Mouse (Mus musculus) lung, postnatal 10 days (tissue): ENCODE data around the gene Nup210l.

Experiments
- DNase-seq: peaks from one replicate; pipeline ENCODE4 v3.0.0; 2021

Nup210l gene

DNA sequence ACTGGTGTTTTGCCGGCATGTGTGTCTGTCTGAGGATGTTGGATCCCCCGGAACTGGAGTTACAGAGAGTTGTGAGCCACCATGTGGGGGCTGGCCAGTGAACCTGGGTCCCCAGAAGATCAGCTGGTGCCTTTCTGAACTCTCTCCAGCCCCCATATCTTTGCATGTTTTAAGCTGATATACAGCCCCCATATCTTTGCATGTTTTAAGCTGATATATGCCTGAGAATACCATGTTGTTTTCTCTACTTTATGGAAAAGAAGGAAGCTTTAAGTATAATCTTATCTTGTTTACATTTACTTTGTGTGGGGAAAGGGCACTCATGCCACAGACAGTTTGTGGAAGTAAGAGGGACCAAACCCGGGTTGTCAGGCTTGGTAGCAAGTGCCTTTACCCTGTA lies 75.6 kb downstream of the Nup210l start:
- no peak for DNase-seq

DNA sequence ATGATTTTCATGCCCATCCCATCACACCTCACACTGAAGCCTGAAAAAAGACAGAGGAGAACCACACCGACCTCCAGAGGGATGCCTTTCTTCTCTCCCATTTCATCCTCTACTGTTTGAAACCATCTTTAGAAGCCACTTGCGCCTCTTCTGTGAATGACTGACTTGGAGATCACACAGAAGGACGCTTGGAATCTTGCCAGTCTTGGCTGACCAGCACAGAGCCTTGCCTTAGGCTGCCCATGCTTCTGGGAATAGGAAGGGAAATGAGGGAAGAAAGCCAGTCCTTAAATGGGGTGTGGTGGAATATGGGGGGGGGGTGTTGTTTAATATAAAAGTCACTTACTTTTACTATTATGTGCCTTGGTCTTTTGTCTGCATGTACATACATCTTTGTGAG lies 79.6 kb downstream of the Nup210l start:
- peak; percentile 48 for DNase-seq

DNA sequence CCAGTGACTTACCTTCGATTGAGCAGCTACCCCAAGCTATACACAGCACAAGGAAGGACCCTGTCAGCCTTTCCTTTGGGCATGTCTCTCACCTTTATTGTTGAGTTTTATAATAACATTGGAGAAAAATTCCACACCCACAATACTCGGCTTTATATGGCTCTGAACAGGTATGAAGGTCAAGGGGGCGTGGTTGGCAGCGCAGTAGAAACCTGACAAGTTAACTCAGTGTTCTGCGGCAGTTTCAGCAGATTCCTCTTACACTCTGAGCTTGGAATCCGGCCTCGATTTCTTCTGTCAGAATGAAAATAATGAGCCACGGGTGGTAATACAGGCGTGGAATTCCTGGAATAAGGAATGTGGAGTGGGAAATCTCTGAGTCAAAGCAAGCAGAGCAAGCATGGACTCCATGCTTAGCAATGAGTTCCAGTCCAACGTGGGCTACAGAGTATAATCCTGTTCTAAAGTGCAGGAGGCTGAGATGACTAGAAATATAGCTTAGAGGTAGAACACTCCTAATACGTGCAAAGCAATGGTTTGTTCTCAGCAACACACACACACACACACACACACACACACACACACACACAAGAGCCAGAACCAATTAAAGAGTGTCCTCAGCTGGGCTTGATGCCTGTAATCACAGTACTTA lies 87.1 kb downstream of the Nup210l start:
- no peak for DNase-seq

DNA sequence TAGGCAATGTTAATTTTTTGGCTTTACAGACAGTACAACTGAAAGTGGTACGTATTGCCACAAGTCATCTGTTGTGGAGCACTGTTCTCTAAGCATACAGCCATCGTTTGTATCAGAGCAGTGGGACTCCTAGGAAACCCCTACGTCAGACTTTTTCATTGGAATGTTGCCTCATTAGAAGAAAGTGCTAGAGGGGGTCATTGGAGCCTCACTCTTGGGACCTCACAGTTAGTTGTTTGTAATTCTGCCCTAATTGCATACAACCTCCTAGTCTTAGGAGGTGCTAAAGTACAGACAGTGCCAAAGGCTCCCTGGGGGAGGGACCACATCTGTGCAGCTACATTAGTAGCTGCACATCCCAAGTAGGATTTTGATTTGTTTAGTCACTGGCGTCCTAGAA lies 90.8 kb downstream of the Nup210l start:
- no peak for DNase-seq

DNA sequence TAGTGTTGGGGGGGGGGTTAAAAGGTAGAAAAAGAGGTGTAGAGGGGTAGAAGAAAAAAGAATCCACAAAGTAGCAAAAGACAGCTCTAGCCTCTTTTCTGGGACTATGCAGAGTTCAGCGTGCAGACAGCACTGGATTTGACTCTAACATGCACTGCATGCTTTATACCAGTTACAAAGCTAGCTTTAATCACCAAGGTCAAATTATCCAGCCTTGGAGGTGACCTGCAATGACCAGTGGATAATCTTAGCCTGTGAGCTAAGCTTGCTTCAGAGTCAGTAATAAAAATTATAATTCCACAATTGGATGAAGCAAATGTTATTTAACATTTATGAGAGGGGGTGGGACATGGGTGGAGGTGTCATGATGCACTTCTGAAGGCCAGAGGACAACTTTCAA lies 91.7 kb downstream of the Nup210l start:
- DNase-seq: no peak

DNA sequence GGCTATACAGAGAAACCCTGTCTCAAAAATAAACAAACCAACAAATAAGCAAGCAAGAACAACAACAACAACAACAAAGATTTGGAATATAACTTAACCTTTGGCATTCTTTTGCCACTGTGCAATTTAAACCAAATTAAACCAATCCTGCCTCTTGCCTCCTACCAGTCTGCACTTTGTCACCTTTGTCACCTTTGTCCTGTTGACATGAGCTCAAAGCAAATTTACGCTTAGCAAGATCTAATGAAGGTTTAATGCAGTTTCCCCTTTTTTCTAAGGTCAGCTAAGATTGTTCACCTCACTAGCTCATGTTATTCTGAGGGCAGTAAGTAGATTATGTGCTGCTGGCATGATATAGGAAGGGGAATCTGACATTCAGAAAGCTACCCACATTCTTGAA lies 93.6 kb downstream of the Nup210l start:
- DNase-seq: no peak

DNA sequence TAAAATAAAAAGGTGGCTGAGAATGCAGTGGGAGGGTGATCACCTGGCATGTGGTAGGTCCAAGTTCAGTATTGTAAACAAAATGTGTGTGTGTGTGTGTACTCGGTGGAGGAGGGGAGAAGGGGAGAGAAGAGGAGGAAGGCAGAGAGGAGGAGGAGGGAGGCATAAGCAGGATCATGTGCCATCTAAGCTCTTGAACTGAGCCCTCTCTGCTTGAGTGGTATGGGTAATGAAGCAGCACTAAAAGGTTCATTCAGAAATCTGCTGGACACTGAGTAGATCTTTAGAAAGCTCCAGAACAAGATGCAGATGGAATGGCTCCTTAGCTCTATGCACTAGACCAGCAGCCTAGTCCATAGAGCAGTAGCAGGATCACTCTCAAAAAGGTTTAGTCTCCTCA lies 99.0 kb downstream of the Nup210l start:
- DNase-seq: no peak

DNA sequence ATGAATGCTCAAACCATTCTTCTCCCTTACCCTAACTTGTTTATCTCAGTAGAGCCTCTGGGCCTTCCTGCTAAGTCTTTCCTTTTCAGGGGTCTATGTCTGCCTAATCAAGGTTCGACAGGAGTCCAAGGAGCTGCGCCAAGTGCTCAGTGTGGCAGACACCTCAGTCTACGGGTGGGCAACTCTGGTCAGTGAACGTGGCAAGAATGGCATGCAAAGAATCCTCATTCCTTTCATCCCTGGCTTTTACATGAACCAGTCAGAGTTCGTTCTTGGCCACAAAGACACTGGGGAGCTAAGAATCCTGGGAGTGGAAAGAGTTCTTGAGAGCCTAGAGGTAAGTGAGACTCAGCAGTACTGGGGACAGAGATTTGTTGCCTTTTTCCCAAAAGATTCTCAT lies 99.7 kb downstream of the Nup210l start:
- DNase-seq: no peak

DNA sequence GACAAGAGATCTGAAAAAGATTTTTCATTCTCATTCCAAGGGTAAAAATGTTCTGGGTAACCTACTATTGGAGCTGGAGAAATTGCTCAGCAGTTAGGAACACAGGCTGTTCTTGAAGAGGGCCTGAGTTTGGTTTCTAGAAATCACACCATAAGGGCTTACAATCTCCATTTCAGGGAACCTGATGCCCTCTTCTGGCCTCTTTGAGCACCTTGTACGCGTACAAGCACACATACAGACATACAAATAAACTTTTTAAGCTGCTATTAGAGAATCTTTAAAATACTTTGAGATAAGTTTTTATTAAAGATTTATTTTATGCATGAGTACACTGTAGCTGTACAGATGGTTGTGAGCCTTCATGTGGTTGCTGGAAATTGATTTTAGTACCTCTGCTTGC lies 100.7 kb downstream of the Nup210l start:
- no peak for DNase-seq

DNA sequence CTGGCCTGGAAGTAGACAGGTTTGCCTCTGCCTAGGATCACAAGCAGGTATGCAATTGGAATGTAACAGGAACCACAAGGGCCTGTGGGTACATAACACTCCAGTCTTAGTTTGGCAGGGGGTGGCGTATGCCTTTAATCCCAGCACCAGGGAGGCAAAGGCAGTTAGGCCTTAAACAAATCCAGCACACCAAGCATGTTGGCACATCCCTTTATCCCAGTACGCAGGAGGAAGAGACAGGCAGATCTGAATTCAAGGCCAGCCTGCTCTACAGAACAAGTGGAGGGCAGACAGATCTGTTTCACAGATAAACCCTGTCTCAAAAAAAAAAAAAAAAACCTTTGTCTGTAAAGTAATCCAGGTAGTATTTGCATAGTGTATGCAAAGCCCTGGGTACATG lies 104.7 kb downstream of the Nup210l start:
- DNase-seq: no peak

DNA sequence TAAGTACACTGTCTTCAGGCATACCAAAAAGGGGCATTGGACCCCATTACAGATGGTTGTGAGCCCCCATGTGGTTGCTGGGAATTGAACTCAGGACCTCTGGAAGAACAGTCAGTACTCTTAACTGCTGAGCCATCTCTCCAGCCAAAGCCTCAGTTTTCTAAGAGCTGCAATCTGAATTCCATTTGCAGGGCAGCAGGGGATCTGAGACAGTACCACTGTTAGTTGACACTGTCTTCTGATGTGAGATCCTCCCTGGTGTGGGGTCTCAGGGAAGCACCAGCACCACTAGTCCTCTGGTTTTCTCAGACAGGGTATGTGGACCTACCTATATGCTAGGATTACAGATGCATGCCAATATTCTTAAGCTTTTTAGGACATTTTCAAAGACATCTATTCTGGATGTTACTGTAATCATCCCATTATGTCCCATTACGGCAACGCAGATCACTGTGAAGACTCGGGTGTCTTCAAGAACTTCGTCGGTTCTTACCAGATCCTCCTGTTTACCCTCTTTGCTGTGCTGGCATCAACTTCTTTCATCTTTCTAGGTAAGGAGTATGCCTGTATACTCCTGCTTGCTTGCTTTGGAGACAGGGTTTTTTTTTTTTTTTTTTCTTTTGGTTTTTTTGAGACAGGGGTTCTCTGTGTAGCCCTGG lies 106.1 kb downstream of the Nup210l start:
- no peak for DNase-seq

DNA sequence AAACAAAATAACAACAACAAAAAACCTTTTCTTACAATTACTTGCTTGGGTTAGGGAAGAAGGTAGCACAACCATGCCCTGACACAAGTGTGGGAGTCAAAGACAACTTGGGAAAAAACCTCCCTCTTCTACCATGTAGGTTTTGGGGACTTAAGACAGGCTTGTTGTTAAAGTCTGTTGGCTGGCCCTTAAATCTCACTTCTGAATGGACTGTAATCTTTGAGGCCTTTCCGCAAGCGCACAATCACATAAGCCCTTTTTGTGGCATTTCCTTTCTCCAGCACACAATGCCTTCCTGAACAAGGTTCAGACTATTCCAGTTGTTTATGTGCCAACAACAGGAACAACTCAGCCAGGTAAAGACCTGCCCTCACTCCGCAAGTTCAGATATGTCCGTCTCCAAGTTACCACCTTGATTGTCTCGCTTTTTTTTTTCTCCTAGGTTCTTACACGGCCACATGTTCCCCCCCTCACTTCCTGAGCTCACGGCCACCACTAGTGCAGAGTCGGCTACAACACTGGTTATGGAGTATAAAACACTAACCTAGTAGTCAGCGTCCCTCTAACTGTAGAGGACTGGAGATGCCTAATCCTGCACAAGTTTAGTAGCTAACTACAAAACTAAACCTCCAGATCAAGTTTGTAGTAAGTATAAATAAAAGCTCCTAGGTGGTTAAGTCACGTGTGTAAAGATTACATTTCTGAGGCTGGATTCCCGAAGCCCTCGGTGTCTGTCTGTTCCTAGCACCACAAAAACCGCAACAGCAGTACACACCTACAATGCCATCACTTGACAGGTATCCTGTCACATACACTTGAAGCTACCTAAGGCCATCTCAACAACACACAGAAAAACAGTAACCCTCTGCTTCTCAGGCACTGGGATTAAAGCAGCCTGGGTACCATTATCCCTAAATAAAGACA lies 107.8 kb downstream of the Nup210l start:
- no peak for DNase-seq

DNA sequence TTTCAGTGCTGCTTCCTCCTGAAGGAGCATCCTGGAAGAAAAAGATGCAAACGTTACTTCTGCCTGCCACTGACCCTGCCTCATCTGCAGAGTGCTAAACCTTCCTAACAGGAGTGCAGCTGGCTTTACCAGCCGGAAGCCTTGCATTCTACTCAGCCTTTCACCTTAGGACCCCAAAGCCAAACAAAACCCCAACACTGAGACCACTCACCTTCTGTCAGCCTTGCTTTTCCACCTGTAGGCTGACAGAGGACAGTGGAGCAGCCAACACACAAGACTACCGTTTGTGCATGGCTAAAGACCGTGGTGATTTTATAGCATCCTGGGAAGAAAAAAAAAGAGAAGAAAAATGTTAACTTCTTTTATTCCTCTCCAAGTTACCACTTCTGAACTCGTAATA lies 108.8 kb downstream of the Nup210l start:
- DNase-seq: no peak

DNA sequence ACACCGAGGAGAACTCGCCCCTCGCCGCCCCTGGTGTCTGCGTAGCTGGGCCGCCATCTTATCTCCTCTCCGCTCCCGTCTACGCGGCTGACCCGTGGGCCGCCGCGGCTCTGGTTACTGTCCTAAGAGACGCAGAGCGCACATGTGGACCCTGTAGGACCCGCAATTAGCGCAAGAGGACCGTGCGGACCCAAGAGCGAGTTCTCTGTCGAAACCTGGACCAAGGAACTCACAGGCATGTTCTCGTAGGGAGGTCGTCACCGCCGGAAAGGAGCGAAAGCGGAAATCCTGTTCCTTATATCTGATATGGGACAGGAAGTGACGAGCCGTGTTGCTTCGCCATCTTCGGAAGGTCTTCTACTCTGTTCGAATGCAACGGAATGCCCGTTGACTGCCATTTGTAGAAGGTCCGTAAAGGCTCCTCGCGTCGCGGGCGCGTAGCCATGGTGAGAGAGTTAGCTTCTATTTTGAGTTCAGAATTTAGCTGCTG lies 109.5 kb downstream of the Nup210l start, which contains the start of the genes Rps27 and Rab13:
Gene Rps27 (minus strand): TSS at position 275 of the 490 bp plus-strand sequence.
Gene Rab13 (plus strand): TSS at position 319 of the 490 bp plus-strand sequence.
- peak; percentile 94 for DNase-seq

DNA sequence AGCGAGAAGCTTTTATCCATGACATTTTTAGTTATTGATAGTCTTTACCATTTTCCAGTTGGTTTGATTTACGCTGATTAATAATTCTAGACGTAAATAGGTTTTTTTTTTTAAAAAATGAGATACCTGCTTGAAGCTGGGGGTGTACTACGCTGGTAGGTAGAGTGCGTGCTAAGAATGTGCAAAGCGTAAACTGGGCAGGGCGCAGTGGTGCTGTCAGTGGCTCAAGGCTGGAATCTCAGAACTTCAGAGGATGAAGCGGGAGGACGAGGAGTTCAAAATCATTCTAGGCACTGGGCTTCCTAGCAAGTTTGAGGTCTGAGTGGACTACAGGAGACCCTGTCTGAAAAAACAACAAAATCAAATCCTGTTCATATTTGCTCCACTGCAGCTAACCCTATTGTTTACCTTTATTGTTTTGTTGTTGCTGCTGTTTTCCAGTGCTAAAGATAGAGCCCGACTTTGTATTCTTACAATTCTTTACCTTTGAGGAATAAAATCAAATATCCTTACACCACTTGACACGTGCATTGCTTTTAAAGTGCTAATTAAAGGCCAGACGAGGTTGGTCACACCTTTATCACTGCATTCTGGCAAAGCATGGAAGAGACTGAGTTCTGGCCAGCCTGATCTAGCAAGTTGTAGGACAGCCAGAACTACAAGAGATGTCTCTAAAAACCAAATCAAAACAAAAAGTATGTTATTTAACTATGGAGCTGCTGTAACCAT lies 110.2 kb downstream of the Nup210l start:
- DNase-seq: no peak

DNA sequence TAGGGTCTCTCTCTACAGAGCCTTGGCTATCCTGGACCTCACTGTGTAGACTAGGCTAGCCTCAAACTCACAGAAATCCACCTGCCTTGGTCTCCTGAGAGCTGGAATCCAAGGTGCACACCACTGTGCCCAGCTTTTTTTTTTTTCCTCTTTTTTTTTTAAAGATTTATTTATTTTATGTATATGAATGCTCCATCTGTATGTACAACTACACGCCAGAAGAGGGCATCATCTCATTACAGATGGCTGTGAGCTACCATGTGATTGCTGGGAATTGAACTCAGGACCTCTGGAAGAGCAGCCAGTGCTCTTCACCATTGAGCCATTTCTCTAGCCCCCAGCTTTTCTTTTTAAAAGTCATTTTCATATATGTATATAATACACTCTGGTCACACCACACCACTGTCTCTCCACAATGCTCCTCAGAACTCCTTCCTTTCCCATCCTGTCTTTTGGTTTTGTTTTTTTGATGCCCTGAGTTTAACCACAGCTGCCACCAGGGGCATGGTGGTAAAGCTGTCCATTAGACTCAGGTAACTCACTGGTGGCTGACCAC lies 112.0 kb downstream of the Nup210l start:
- DNase-seq: no peak

DNA sequence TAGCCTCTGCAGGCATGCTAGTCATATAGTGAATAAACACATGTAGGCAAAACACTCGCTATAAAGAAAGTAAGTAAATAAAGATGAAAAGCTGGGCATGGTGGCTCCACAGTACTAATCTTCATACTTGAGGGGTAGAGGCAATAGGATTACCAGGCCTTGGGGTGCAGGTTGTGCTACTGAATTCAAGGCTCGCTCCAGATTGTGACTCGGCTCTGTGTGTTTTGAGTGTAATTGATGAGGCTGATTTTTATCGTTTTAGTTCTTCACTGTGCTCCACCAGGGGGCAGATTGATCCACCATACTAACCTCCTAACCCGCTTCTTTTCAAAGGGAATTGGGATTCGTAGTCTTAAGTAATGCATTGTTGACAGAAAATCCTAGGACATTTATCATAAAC lies 116.2 kb downstream of the Nup210l start:
- peak; percentile 69 for DNase-seq

DNA sequence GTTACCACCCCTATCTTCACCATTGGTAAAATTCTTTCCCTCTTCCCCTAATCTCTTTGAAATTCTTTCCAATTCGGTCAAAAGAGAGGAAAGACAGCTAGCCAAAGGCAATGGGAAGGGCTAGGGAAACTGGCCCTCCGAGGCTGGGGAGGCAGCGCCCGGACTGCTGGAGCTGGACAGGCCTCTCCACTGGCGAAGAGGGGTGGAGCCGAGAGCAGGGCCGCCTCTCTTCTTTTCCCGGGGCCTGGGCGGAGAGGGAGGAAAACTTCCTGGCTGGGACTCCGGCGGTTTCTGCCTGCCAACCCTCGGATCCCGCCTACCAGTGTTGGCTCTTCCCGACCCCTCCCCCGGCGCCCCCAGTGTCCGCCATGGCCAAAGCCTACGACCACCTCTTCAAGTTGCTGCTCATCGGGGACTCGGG lies 116.6 kb downstream of the Nup210l start:
- DNase-seq: peak; percentile 94

DNA sequence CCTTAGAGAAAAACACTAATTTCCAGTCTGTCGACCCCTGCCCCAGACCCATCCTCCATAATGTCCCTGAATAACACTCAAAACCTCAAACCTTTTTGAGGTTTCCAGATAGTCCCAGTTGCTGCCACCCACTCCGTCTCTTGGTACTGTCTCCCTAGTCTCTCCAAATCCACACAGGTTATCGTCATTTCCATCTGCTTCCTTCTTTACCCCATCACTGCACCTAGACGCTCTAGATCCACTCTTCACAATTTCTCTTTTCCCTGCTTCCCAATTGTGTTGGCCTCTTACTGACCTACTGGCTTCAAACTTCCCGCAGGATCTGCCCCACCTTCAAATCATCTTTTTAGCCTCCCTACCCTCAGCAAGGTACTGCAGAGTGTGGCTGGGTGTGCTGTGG lies 117.2 kb downstream of the Nup210l start:
- DNase-seq: no peak

DNA sequence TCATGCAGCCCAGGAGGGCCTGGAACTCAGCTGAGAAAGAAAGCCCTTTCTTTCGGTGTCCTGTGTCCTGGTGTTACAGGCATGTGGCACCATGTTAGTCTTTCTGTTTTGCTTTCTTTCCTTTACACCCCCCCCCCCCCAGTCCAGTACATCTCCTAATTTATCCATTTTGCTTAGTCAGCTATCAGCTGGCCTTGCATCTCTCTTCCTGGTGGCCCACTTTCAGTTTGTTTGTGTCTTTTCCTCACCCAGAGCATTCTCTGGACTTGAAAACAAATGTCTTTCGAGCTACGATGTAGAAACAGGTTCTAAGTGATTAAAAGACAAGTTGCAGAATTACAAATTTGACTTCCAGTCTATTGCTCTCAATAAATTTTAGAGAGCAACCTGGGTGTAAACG lies 118.5 kb downstream of the Nup210l start:
- DNase-seq: no peak

DNA sequence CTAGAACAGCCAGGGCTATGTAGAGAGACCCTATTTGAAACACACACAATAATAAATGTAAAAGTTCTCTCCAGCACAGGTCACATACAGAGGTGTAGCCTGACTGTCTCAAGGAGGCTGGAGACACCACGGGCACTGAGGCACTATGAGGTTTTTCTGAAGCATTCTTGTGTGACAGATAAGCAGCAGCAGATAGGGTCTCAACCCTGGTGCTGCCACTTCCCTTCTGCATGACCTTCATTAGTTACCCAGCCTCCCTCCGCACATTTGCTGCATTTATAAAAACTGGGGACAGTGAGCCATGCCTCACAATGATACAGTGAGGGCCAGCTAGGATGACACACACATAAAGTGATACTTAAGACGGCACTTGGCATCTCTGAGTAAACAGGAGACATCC lies 119.0 kb downstream of the Nup210l start:
- no peak for DNase-seq

DNA sequence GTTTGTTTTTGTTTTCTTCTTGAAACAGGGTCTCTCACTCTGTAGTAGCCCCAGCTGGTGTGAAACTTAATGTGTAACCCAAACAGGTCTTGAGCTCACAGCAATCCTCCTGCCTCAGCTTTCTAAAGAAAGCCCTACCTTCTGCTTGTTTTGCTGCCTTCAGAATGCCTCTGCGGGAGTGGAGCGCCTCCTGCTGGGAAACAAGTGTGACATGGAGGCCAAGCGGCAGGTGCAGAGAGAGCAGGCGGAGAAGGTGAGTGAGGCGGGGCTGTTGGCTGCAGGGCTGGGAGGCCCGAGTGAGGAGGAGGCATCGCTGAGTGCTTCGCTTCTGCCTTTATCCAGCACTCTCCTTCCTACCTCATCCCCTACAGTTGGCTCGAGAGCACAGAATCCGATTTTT lies 120.4 kb downstream of the Nup210l start:
- no peak for DNase-seq

DNA sequence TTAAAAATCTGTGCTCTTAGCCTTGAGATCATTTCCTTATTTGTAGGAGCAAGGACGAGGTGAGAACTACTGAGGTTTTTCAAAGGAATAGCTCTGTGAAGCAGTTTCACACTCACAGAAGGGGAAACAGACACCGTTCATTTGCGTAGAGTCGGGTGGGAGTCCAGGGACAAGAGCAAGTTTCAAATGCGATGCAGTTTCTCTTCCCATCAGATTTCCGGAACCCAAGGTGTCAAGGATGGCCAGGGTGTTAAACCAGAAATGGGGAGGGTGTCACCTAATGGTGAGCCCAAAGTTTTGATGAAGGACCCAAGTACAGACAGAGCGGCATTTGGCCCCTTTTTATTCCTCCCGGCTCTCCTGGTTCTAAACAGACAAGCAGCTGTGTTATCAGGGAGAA lies 127.1 kb downstream of the Nup210l start:
- no peak for DNase-seq
